Mouse (Mus musculus) retina, postnatal 7 days (tissue): ENCODE measurements at regions not wholly inside any gene's neighbourhood (a gene's known extent, or its start where the extent isn't known, plus 50 kb on each side); places are given as distances from the start of the nearest gene placed in this dataset.

Experiments
- DNase-seq: peaks from one replicate; pipeline ENCODE4 v3.0.0-alpha.2; 2012; ENCODE audit warnings: low read depth, low spot score

DNA sequence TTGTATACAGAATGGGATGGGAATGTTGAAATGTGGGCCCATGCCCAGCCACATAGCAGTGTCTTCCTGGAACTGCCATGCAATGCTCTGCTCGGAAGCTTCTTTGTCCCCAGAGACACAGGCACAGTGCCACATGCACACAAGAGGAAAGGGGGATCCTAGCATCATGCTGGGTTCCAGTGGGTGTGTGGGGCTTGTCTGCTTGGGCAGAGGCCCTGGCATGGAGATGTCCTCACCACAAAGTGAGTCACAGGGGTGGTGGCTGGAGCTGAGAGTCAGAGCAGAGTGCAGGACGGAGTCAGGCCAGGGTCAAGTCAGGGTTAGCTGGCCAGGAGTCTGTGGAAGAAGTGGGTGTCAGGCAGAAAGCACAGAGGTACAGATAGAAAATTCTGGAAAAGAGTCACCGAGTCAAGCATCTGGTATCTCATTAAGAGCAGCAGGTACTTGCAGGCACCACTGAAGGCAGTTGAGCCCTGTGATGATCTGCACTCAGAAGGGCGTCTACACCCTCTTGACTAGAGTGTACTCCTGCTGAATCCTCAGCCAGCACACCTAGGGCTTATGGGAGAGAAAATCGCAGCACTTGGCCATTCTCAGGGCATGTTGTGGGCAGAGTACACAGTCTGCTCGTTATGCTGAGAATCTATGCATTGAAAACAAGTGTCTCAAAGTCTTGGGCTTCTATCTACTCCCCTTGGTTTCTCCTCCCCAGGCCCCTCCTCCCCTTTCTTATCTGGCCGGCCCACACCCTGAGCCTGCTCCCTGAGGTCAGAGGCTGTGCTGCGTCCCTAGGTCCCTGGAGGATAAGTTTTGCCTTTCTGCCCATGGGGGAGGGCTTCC lies 85.3 kb downstream of the Ackr3 start:
- no peak for DNase-seq

DNA sequence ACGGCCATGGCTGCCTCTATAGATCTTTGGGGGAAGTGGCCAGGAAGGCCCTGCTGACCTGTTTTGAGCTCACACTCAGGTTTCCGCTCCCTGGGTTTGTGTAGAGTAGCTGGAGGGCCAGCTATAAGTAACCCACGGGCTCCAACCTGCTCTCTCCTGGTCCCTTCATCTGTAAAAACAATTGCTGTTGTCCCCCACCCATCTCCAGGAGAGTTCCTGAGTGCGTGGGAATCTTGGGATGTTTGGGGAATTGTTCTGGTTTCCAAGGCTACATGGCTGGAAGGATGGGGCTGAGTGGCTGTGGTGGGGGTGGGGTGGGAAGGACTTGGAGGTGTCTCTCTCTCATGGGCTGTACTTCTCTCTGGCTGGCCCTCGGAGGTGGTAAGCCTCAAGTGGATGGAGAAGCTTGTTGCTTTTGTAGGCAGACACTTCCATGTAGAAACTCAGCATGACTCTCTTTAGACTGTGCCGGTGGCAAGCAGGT lies 86.0 kb downstream of the Ackr3 start:
- DNase-seq: no peak

DNA sequence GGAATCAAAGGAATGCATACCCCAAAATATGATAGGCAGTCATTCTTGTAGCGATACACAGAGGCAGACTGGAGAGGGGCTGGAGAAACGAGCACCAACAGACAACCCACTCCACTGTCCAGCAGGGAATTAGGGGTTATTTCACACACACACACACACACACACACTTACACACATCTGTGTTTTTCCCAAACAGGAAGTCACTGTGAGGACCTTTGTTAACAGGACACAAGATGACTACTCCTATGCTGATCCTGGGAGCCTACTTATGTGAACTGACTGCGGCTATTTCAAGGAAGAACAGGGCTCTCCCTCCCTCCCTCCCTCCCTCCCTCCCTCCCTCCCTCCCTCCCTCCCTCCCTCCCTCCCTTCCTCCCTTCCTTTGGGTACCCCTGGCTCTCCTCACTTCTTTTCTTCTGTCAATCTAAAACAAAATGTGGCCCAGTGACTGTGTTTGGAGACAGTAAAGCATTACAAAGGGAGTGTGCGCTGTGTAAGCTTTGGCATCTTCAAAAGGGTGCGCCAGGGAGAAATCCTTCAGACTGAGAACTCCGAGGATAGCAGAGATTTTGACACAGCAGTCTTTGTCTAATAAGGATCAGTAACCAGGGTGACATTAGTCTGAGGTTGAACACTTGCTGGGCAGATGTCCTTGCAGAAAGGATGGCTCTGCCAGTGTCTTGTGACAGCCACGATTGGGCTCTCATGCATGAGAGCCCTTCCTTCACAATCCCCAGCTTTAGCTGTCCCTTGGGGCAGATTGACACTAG lies 86.8 kb downstream of the Ackr3 start:
- no peak for DNase-seq

DNA sequence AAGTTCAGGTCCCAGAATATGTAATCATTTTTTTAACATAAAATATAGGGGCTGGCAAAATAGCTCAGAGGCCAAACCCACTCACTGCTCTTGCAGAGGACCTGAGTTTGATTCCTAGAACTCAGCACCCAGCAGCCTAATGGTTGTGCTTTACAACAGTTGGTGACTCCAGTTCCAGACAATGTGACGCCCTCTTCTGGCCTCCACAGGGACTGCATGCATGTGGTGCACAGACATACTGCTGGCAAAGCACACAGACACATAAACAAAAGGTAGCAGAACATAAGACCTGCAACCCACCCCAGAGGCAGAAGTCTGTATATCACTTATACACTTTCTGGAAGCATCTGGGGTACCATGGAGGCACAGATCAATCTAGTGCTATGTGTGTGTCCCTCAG lies 87.5 kb downstream of the Ackr3 start:
- no peak for DNase-seq

DNA sequence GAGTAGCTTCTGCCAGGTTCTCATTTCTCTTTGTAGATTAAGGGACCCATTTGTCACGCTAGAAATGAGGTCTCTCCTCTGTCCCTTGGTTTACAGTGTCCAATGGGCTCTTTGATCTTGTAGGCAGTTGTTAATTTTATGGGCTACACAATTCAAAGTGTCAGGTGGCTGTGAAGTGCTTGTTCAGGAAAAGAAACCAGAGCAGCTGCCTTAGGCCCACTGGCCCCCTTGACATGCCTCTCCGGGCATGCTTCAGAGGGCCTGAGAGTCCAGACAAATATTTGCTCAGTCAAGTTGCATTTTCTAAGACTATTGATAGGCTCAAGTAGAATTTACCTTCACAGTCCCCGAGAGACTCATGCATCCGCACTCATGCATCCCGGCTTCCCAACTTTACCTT lies 94.0 kb downstream of the Ackr3 start:
- DNase-seq: no peak

DNA sequence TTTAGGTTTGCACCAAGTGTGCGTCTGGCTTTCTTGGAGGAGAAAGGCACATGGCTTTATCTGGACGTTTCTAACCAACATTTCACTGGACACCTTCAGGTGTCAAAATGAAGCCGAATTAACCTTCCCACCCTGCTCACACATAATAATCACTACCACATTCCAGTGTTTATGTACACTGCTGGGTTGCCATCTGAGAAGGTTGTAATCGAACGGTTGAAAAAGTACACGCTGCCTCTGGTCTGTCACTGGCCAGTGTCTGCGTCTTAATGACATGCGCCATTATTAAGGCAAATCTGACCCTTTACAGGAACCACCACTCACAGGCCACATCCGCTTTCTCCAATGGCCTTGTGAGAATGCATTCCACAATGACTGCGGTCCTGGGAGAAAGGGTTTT lies 96.4 kb downstream of the Ackr3 start:
- no peak for DNase-seq

DNA sequence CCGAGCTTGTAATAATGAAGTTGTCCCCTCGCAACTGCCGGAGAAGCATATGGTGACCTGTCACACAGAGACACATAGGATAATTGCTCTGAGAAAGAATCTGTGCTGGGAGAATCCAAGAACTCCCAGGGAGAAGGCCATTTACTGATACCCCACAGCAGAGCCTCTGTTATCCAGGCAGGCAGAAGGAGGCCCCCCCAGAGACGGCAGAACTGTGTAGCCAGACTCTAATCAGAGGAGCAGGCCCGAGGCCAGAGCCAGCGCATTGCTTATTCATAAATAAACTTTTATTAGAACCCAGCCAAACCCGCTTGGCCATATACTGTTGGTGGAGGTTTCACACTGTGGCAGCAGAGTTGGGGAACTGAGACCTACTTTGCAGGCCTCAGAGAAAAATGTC lies 100.6 kb downstream of the Ackr3 start:
- no peak for DNase-seq

DNA sequence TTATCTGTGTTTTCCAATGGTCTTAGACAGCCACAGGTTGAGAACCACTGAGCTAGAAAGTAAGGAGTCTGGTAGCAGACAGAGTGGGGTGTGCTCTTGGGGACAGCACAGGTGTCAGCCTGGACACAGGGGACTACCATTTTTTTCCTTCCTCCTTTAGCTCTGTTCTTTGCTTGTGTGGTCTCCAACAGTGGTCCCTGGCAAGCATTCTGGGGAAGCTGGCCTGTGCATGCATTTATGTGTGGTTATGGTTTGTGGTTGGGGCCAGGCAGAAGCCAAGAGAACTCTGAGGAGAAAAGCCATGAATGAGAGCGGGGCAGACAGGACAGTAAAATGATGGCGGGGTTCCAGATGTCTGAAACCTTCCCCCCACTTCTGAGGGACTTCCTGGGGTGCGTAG lies 107.2 kb downstream of the Ackr3 start:
- no peak for DNase-seq

DNA sequence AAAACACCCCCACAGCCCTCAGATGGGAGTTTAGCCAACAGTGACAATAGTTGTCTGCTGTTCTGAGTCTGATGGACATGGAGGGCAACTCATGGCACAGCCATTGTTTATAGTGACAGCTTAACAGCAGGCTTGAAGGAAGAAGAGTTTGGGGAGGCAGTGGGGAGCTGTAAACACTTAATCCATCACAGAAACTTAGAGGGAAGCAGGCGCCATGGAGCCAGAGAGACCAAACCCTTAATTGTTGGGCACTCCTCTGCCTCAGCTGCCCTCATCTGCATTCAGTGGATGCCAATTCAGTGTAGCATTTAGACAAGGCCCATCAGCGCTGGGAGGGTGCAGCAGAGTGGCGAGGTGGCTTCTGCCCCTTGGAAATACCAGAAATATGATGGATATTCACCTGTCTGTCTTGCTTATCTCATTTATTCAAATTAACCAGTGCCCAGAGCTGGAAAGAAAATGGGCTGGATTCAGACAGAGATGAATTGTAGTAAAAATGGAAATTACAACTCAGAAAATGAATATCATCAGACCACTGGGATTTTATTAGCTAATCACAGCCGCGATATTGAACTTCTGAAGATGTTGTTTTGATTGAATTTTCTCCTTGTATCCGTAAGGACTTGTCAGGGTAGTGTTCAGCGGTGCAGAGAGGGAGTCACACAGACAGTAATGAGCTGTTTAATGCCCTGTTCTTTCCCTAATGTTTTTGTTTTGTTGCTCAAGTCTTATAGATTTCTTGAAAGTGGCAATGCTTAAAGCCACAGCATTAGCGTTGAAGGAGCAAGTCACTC lies 108.1 kb downstream of the Ackr3 start:
- DNase-seq: no peak

DNA sequence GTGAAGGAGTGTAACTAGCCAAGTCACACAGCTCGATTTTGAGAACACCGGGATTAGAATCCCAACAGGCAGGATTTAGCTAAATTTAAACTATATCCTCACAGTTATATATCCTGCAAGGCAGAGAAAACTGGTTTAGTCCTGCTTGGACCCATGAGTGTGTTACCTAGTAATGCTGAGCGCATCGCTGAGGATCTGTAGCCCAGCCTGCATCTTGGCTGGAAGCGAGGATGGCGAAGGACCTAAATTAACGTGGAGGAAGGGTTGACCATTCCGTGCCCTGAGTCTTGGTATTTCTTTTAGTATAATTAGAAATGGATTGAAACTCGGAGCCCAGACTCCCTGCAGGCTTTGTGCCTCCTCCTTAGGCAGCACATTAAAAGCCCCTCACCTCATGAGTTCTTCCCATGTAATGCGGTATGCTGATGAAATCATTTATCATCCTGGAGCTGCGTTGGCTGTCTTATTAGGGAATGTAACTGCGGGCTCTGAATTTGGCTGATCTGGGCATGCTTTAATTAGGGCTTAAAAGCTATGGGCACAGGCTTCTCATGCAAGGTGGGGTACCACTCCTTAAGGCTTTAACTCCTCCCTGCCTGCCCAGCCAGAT lies 110.1 kb downstream of the Ackr3 start:
- no peak for DNase-seq

DNA sequence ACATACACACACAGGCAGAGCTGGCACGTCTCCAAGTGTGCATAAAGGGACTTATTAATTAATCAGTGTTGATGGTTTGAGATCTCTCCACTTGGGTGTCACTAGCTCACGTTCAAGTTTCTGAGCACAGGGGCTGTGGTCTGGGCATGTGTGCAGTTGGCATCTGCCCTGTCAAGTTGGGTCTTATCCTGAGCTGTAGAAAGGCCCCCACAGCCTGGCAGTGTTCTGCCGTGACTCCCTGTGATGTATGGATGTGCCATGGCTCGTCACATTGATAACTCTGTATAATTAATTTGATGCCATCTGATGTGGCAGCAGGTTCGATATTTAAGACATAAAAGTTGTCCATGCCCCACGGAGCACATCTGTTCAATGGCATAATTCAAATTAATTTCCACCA lies 114.1 kb downstream of the Ackr3 start:
- no peak for DNase-seq

DNA sequence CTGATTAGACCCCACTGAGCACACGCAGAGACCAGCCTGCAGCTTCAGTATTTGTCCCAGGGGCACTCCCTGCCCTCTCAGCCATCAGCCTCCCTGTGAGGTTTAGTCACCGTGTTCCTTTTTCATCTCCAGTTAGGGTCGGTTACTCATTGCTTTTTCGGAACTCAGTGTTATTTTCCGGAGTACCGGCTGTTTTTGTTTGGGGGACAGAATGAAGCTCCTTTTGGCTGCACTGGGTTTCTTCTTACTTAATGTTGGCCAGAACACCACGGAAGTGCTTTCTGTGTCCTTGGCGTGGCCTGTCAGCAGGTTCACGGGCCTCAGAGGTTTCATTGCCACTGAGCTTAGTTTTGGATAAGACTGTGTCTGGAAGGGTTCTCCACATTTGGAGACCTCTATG lies 114.7 kb downstream of the Ackr3 start:
- no peak for DNase-seq

DNA sequence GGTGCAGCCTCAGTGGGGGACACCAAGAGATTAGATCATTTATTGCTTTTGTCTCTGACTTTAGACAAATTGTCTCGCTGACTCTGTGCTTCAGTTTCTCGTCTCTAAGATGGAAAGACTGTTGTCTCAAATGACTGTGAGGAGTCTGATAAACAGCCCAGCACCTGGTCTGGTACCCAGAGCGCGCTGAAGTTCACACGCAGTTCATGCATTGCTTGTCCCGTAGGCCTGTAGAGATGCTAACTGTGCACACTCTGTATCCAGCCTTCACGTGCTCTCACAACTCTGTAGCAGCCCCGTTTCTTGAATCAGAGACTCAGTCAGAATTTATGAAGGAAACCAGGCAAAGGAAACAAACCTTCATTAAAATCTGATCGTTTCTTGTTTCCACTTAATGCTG lies 116.7 kb downstream of the Ackr3 start:
- no peak for DNase-seq

DNA sequence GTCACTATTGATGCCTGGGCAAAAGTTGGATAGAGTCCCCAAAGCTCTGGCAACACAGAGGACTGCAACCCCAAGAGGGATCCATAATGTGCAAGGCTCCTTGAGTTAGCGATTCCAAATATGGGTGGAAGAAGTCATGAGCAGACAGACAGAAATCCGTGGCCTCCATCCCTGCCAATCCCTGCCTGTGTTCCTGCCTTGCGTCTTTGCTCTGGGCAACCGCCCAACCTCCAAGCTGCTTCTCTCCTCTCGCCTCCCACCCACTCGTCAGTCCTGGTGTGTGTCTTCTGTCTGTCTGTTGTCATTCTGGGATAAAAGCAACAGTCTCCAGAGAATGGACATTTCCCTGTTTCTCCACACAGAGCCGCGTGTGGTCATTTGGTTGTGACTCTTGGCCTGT lies 117.7 kb downstream of the Ackr3 start:
- DNase-seq: no peak

DNA sequence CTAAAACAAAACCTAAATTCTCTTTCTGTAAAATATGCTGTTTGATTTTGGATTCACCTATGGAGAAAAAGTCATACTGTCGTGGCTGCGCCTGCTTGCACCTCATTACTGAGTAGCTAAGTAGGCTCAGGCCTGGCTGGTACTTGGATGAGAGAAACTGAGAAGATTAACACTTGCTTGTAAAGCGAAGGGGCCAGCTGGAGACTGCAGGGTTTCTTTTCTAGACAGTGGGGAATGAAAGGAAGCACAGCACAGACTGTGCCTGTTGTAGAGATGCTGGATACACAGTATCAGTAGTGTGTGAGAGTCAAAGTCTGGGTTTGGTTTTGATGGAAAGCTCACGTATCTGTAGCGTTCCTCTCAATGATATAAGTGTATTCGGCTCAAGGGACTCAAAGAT lies 123.5 kb downstream of the Ackr3 start:
- DNase-seq: no peak

DNA sequence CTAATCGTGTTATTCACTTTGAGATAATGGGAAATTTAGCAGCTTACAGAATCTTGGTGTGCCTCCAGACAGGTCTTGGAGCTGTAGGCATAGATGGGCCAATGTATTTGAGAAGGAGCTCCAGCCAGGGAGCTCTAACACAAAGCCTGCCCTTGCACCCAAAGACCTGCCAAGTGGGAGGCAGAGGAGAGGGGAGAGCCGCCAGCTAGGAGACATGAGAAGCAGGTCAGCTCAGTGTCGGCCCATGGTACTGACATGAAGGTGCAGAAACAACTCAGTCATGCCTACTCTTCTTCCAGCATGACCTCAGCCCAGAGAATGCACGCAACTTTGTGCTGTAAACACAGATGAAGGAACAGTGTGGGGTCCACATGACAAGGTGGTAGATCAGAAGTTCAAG lies 128.8 kb downstream of the Ackr3 start:
- no peak for DNase-seq

DNA sequence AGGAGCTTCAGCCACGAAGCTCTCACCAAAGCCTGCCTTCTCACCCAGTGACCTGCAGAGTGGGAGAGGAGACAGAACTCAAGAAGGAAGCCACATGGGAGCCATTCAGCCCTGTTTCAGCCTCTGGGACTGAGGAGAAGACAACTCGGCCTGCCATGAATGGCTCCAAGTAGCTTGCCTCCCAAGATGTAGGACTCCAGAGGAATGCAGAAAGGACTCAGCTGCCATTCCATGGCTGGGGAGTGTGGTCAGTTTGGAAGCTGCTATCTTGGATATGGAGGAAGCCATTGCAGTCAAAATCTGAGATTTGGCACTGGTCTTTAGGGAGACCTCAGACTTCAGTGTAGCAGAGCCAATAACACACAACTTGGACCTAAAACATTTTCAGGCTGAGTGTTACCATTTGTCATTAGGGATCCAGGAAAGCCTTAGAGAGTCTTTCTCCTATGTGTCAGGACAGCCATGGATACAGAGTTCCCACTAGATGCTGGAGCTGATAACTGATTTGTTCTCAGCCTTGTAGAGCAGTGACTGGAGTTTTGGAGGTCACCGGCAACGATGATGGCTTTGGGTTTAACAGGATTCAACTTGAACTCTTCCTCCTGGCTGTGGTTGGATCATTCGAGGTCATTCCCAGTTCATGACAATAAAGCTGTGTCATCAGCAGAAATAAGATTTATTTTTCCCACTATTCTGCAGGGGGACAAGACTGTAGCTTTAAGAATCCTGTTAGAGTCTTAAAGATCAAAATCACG lies 130.1 kb downstream of the Ackr3 start:
- DNase-seq: no peak

DNA sequence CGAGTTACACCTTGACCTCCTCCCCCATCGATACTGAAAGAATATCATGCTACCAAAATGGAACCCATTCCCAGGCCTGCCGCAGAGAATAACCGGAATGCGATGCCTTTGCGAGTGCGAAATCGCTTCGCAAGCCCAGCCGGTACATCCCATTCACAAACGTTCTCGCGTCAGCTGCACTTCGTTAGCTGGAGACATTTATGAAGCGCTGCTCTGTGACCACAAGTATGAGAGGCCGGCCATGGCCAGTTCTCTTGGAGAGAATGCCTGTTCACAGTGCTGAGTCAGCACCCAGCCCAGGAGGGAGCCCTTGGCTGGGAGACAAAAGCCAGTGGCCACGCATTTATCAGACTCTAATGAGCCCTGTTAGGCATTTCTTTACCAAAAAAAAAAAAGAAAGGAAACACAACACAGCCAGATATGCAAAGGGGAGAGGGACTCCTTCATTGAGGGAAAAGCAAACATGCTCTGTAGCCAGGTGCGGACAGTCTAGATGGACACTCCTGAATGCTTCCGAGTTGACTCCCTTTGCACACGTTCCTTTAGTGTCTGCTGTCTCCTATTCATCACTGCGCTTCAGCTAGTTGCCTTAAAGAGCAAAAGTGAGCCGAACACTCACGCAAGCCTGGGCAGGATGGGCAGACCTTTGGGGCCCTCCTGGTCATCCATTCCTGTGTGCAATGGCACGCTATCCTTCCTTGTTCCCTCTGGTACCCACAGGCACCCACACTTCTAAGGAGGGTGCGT lies 131.4 kb downstream of the Ackr3 start:
- DNase-seq: no peak

DNA sequence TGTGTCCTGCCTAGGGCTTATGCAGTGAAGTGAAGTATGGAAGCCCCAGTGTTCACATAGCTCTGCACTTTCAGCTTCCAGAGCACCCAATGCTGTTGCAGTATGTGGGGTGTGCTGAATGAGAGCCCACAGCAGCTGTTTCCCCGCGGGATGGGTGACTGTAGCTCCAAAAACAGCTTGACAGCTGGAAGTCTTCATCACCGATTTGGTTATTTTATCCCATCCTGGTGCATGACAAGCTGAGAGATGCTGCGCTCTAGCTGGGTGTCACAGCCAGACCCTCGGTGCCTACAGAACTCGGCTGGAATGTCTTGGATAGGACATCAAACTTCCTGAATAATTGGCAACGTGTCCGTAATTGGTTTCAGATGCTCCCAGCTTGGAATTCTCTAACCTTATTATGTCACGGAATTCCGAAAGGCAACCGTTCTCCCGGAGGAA lies 134.1 kb downstream of the Ackr3 start:
- DNase-seq: no peak

DNA sequence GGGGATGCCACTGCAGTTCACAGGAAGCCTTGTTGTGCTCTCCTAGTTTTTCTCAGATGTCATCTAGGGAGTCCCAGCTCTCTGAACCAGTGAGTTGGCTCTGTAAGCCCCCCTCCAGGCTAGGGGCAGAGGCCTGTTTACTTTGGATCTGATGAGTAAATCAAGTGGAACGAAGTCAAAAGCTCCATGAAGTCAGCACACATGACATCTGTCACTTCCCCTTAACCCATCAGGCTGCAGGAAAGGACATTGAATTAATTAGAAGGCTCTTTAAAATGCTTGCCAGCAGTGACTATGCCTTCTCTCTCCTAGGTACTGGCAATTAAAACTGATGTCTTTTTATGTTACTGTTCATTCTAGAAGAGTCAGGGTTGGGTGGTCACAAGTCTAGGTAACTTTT lies 138.6 kb downstream of the Ackr3 start:
- no peak for DNase-seq
